Mouse (Mus musculus) heart, embryonic 10.5 days (tissue): Measurements from ENCODE around the gene Ldoc1. TPM values are rescaled to one million over a fixed set of nuclear protein-coding genes. Genes with fewer than 3 reads are reported as not detected.

Source experiments
- DNase-seq: peaks from one replicate; pipeline ENCODE4 v3.0.0-alpha.2; 2017; ENCODE audit warnings: low spot score
- H3K27ac ChIP-seq: fragments of 300-500 bp; sonication (generic); 2 replicates; pipeline ENCODE4 v1.5.1; 2016; ENCODE audit warnings: mild to moderate bottlenecking
- H3K27me3 ChIP-seq: fragments of 300-500 bp; sonication (generic); 2 replicates; pipeline ENCODE4 v1.6.1; 2016; ENCODE audit warnings: mild to moderate bottlenecking; ENCODE audit not compliant: poor library complexity, insufficient read depth, severe bottlenecking
- H3K36me3 ChIP-seq: fragments of 300-500 bp; sonication (generic); 2 replicates; pipeline ENCODE4 v1.6.1; 2016; ENCODE audit warnings: mild to moderate bottlenecking, moderate library complexity
- H3K4me1 ChIP-seq: fragments of 300-500 bp; sonication (generic); 2 replicates; pipeline ENCODE4 v1.6.1; 2016; ENCODE audit warnings: mild to moderate bottlenecking
- H3K4me3 ChIP-seq: fragments of 300-500 bp; sonication (generic); 2 replicates; pipeline ENCODE4 v1.5.1; 2016; ENCODE audit warnings: mild to moderate bottlenecking, moderate library complexity
- H3K9me3 ChIP-seq: fragments of 300-500 bp; sonication (generic); 2 replicates; pipeline ENCODE4 v1.6.1; 2016; ENCODE audit warnings: mild to moderate bottlenecking, moderate library complexity
- WGBS: fragments of 180-500 bp; shearing (Covaris S2); methylation state at CpG from one replicate; pipeline ENCODE4 v1.1.7; 2016; 5-methylcytosine and 5-hydroxymethylcytosine counted together
- polyA plus RNA-seq: library from polyadenylated mRNA; unstranded; fragments of >200 nt; fragmentation: Nextera tagmentation; extraction: Ambion mirVana; gene quantifications from 2 replicates; pipeline ENCODE4 v1.2.1, GENCODE M21; 2016

The Ldoc1 gene
- polyA plus RNA-seq = 0.63 and 2.4 TPM in 2 replicates

- Histone ChIP-seq H3K27ac (no peak within 1 kb of the TSS), H3K27me3 (no peaks in the 10 kb centered on the region), H3K36me3 (no peaks in the 10 kb centered on the region), H3K9me3 (no peaks in the 10 kb centered on the region), H3K4me1 (no peaks in the 10 kb centered on the region), H3K4me3 (peak within 1 kb of the TSS; percentile 54)
- no peak for DNase-seq
- 31% methylated on average over 34 of the region's 34 CpGs for WGBS
Observed at GRCm38 (mm10) chrX:61709302-61710033, at the start of gene Ldoc1. Gene Ldoc1, plus strand, starts transcription at chrX:61709497.

GRCm38 (mm10) chrX:61710131-61710530 lies 834 bp downstream of the Ldoc1 start:
- no peaks in the 10 kb centered on the region for H3K9me3 ChIP-seq
- DNase-seq = no peak
- H3K36me3 ChIP-seq = no peaks in the 10 kb centered on the region
- WGBS = 69% methylated on average over 7 of the region's 7 CpGs
- no peak overlapping the region for H3K27ac ChIP-seq
- no peak overlapping the region for H3K4me3 ChIP-seq
- H3K4me1 ChIP-seq = no peaks in the 10 kb centered on the region
- no peaks in the 10 kb centered on the region for H3K27me3 ChIP-seq

- WGBS = 16% methylated on average over 12 of the region's 12 CpGs
- H3K36me3 ChIP-seq = no peaks in the 10 kb centered on the region
- DNase-seq = peak; percentile 72
- H3K27me3 ChIP-seq = no peaks in the 10 kb centered on the region
- H3K27ac ChIP-seq = peak overlapping the region; percentile 42; the same call in 1 of the 2 replicates
- H3K4me1 ChIP-seq = no peaks in the 10 kb centered on the region
- peak overlapping the region; percentile 52 for H3K4me3 ChIP-seq
- H3K9me3 ChIP-seq = no peaks in the 10 kb centered on the region
Observed at GRCm38 (mm10) chrX:61722281-61723028, 13.2 kb downstream of the Ldoc1 start.

- 25% methylated on average over 9 of the region's 9 CpGs for whole genome bisulfite sequencing
- no peaks in the 10 kb centered on the region for H3K4me1 ChIP-seq
- H3K4me3 ChIP-seq = peak overlapping the region; percentile 52
- no peaks in the 10 kb centered on the region for H3K27me3 ChIP-seq
- peak overlapping the region; percentile 42; the same call in 1 of the 2 replicates for H3K27ac ChIP-seq
- H3K9me3 ChIP-seq = no peaks in the 10 kb centered on the region
- DNase-seq = peak; percentile 74
- no peaks in the 10 kb centered on the region for H3K36me3 ChIP-seq
Observed at GRCm38 (mm10) chrX:61723029-61723980, 14.0 kb downstream of the Ldoc1 start.

- Histone ChIP-seq H3K4me3 (no peak overlapping the region), H3K9me3 (no peaks in the 10 kb centered on the region), H3K27me3 (no peaks in the 10 kb centered on the region), H3K36me3 (no peaks in the 10 kb centered on the region), H3K4me1 (no peaks in the 10 kb centered on the region), H3K27ac (no peak overlapping the region)
- WGBS = 47% methylated on average over 2 of the region's 2 CpGs
- no peak for DNase-seq
Observed at GRCm38 (mm10) chrX:61727516-61728310, 18.4 kb downstream of the Ldoc1 start.
